Mouse (Mus musculus): ENCODE measurements around the gene Ero1lb. TPM values are rescaled to one million over a fixed set of nuclear protein-coding genes. Genes with fewer than 3 reads are reported as not detected.
A peak's percentile ranks its signal among the peaks of the same experiment; 100 is the strongest.
"Not testable (repeated sequence)": the region's sequence is repeated elsewhere in the genome, so short reads cannot be mapped to it uniquely, and the experiment has no call there.

Gene Ero1lb
- total and polyA plus RNA-seq, 2 experiments from 2014 or later: 8.6 to 11.3 TPM

GRCm38 (mm10) chr13:12634941-12635588 is 69.4 kb downstream of the Ero1lb start:
- not testable (repeated sequence) for H3K4me2 ChIP-seq (ENCODE audit: low read depth, low read length, poor library complexity, severe bottlenecking); H3K9me3 ChIP-seq (ENCODE audit: low read length); H3K4me3 ChIP-seq (ENCODE audit: low read depth, low read length); ATAC-seq (ENCODE audit: low FRiP score); DNase-seq (ENCODE audit: low spot score); H3K27ac ChIP-seq (ENCODE audit: low read depth, low read length); H3K9ac ChIP-seq (replicated peaks; ENCODE audit: low read length, poor library complexity, severe bottlenecking); H3K27me3 ChIP-seq (ENCODE audit: insufficient read depth, low read length); H3K4me1 ChIP-seq (ENCODE audit: insufficient read depth, low read length); H3K36me3 ChIP-seq (ENCODE audit: insufficient read depth, low read length)
- WGBS: no CpG with 5 or more reads among the region's 6 CpGs

- not testable (repeated sequence) for H3K36me3 ChIP-seq (ENCODE audit: insufficient read depth, low read length); H3K4me1 ChIP-seq (ENCODE audit: insufficient read depth, low read length); H3K9ac ChIP-seq (replicated peaks; ENCODE audit: low read length, poor library complexity, severe bottlenecking); H3K4me2 ChIP-seq (ENCODE audit: low read depth, low read length, poor library complexity, severe bottlenecking); H3K27me3 ChIP-seq (ENCODE audit: insufficient read depth, low read length); H3K9me3 ChIP-seq (ENCODE audit: low read length); H3K27ac ChIP-seq (ENCODE audit: low read depth, low read length); ATAC-seq (ENCODE audit: low FRiP score); DNase-seq (ENCODE audit: low spot score); H3K4me3 ChIP-seq (ENCODE audit: low read depth, low read length)
- WGBS: 90% methylated on average over 3 of the region's 4 CpGs
Observed at GRCm38 (mm10) chr13:12642795-12643194, 77.1 kb downstream of the Ero1lb start.

- H3K9me3 ChIP-seq (ENCODE audit: low read length); H3K4me2 ChIP-seq (ENCODE audit: low read depth, low read length, poor library complexity, severe bottlenecking); H3K4me1 ChIP-seq (ENCODE audit: insufficient read depth, low read length); ATAC-seq (ENCODE audit: low FRiP score); DNase-seq (ENCODE audit: low spot score); H3K4me3 ChIP-seq (ENCODE audit: low read depth, low read length); H3K27me3 ChIP-seq (ENCODE audit: insufficient read depth, low read length); H3K27ac ChIP-seq (ENCODE audit: low read depth, low read length); H3K9ac ChIP-seq (replicated peaks; ENCODE audit: low read length, poor library complexity, severe bottlenecking); H3K36me3 ChIP-seq (ENCODE audit: insufficient read depth, low read length): not testable (repeated sequence)
- 90% methylated on average over 5 of the region's 5 CpGs for WGBS
Observed at GRCm38 (mm10) chr13:12646676-12647075, 81.0 kb downstream of the Ero1lb start.

- not testable (repeated sequence) for H3K9ac ChIP-seq (replicated peaks; ENCODE audit: low read length, poor library complexity, severe bottlenecking)
- under 1% methylated on average over 42 of the region's 79 CpGs for WGBS
Observed at GRCm38 (mm10) chr13:12650020-12650876, 84.6 kb downstream of the Ero1lb start.

GRCm38 (mm10) chr13:12650877-12651176 is 85.2 kb downstream of the Ero1lb start:
- DNase-seq (ENCODE audit: low spot score) (peak; percentile 66), ATAC-seq (ENCODE audit: low FRiP score) (peak; percentile 83)
- H3K36me3 ChIP-seq (ENCODE audit: insufficient read depth, low read length); H3K9me3 ChIP-seq (ENCODE audit: low read length); H3K9ac ChIP-seq (replicated peaks; ENCODE audit: low read length, poor library complexity, severe bottlenecking); H3K4me1 ChIP-seq (ENCODE audit: insufficient read depth, low read length); H3K27ac ChIP-seq (ENCODE audit: low read depth, low read length); H3K27me3 ChIP-seq (ENCODE audit: insufficient read depth, low read length): not testable (repeated sequence)
- WGBS: 0% methylated on average over 10 of the region's 13 CpGs
- Histone ChIP-seq H3K4me3 (ENCODE audit: low read depth, low read length) (peak overlapping the region; percentile 38), H3K4me2 (ENCODE audit: low read depth, low read length, poor library complexity, severe bottlenecking) (peak overlapping the region; percentile 38; the same call in 1 of the 2 replicates)

More at GRCm38 (mm10) chr13:12650020-12650876, 84.6 kb downstream of the Ero1lb start:
- ATAC-seq (ENCODE audit: low FRiP score): peak; percentile 91
- not testable (repeated sequence) for H3K9me3 ChIP-seq (ENCODE audit: low read length); H3K4me1 ChIP-seq (ENCODE audit: insufficient read depth, low read length); H3K36me3 ChIP-seq (ENCODE audit: insufficient read depth, low read length); H3K27me3 ChIP-seq (ENCODE audit: insufficient read depth, low read length)
- Histone ChIP-seq H3K4me2 (ENCODE audit: low read depth, low read length, poor library complexity, severe bottlenecking) (peak overlapping the region; percentile 38; the same call in 1 of the 2 replicates), H3K27ac (ENCODE audit: low read depth, low read length) (peak overlapping the region; percentile 32; the same call in 1 of the 2 replicates), H3K4me3 (ENCODE audit: low read depth, low read length) (peak overlapping the region; percentile 38)
- DNase-seq (ENCODE audit: low spot score): peak; percentile 37

Other genes starting within 250 kb of the Ero1lb start
- gene Actn2, start 225.1 kb upstream of the Ero1lb start, total RNA-seq (2014; rRNA removed): 5.7 and 8.6 TPM in 2 replicates
- gene Actn2, start 225.1 kb upstream of the Ero1lb start, polyA plus RNA-seq (2015; fragmentation: Nextera tagmentation; extraction: Ambion mirVana): 3.7 and 4.0 TPM in 2 replicates
- gene Heatr1, start 170.8 kb upstream of the Ero1lb start, total RNA-seq (2014; rRNA removed): 13.1 and 18.5 TPM in 2 replicates
- gene Heatr1, start 170.8 kb upstream of the Ero1lb start, polyA plus RNA-seq (2015; fragmentation: Nextera tagmentation; extraction: Ambion mirVana): 5.1 and 5.9 TPM in 2 replicates
- gene Lgals8, start 100.9 kb upstream of the Ero1lb start, total RNA-seq (2014; rRNA removed): 24.5 and 34.3 TPM in 2 replicates
- gene Lgals8, start 100.9 kb upstream of the Ero1lb start, polyA plus RNA-seq (2015; fragmentation: Nextera tagmentation; extraction: Ambion mirVana): 30.2 and 31.3 TPM in 2 replicates
- gene Edaradd, start 45.4 kb upstream of the Ero1lb start, total RNA-seq (2014; rRNA removed): 1.1 and 1.4 TPM in 2 replicates
- gene Edaradd, start 45.4 kb upstream of the Ero1lb start, polyA plus RNA-seq (2015; fragmentation: Nextera tagmentation; extraction: Ambion mirVana): 1.4 TPM in 2 replicates
- not detected in 2 replicates for gene Prl2c3, start 234.2 kb downstream of the Ero1lb start, total RNA-seq (2014; rRNA removed)
- not detected in 2 replicates for gene Prl2c3, start 234.2 kb downstream of the Ero1lb start, polyA plus RNA-seq (2015; fragmentation: Nextera tagmentation; extraction: Ambion mirVana)